Mouse (Mus musculus) lung, postnatal 0 days (tissue): ENCODE data around the gene Ergic1. TPM values are rescaled to one million over a fixed set of nuclear protein-coding genes. Genes with fewer than 3 reads are reported as not detected.
A peak's percentile ranks its signal among the peaks of the same experiment; 100 is the strongest.

ENCODE experiments used
- ATAC-seq: fragments of 200-750 bp; cut with Nextera tagmentation; 2 replicates; pipeline ENCODE4 v1.8.0; 2017; ENCODE audit warnings: moderate library complexity
- DNase-seq: peaks from one replicate; pipeline ENCODE4 v3.0.0-alpha.2; 2016; ENCODE audit warnings: low spot score
- H3K27ac ChIP-seq: fragments of 300-500 bp; sonication (generic); 2 replicates; pipeline ENCODE4 v1.5.1; 2014; ENCODE audit warnings: antibody characterized with exemption, mild to moderate bottlenecking, low read length, mixed read lengths
- H3K27me3 ChIP-seq: fragments of 300-500 bp; sonication (generic); replicated peaks from 2 replicates; pipeline ENCODE4 v1.6.1; 2014; ENCODE audit warnings: low read length, mixed read lengths; ENCODE audit not compliant: insufficient read depth
- H3K36me3 ChIP-seq: fragments of 300-500 bp; sonication (generic); 2 replicates; pipeline ENCODE4 v1.6.1; 2014; ENCODE audit warnings: low read length, mixed read lengths; ENCODE audit not compliant: insufficient read depth
- H3K4me1 ChIP-seq: fragments of 300-500 bp; sonication (generic); 2 replicates; pipeline ENCODE4 v1.6.1; 2014; ENCODE audit warnings: antibody characterized with exemption, low read depth, low read length, mixed read lengths; ENCODE audit not compliant: insufficient read depth
- H3K4me2 ChIP-seq: fragments of 300-500 bp; sonication (generic); replicated peaks from 2 replicates; pipeline ENCODE4 v1.6.1; 2014; ENCODE audit warnings: low read depth, mild to moderate bottlenecking, low read length, moderate library complexity, mixed read lengths
- H3K4me3 ChIP-seq: fragments of 300-500 bp; sonication (generic); 2 replicates; pipeline ENCODE4 v1.5.1; 2014; ENCODE audit warnings: low read depth, low read length
- H3K9ac ChIP-seq: fragments of 300-500 bp; sonication (generic); replicated peaks from 2 replicates; pipeline ENCODE4 v1.6.1; 2014; ENCODE audit warnings: low read depth, mild to moderate bottlenecking
- H3K9me3 ChIP-seq: fragments of 300-500 bp; sonication (generic); 2 replicates; pipeline ENCODE4 v1.6.1; 2016; ENCODE audit warnings: low read length, mixed read lengths
- CTCF ChIP-seq: IDR thresholded peaks from 2 replicates; pipeline ENCODE4 v1.5.1; 2016; ENCODE audit warnings: antibody characterized with exemption, mild to moderate bottlenecking
- EP300 ChIP-seq: IDR thresholded peaks from 2 replicates; pipeline ENCODE4 v1.6.1; 2016; ENCODE audit warnings: antibody characterized with exemption, mild to moderate bottlenecking, control low read depth
- WGBS: fragments of 180-500 bp; shearing (Covaris S2); extraction: QIAGEN DNeasy Blood & Tissue Kit; methylation state at CpG from one replicate; pipeline ENCODE4 v1.1.7; 2014; 5-methylcytosine and 5-hydroxymethylcytosine counted together
- polyA plus RNA-seq: library from polyadenylated mRNA; unstranded; fragments of >200 nt; fragmentation: Nextera tagmentation; extraction: Ambion mirVana; gene quantifications from 2 replicates; pipeline ENCODE4 v1.2.1, GENCODE M21; 2015

The Ergic1 gene
- polyA plus RNA-seq, 1 experiment from 2014 or later: 50.6 TPM

DNA sequence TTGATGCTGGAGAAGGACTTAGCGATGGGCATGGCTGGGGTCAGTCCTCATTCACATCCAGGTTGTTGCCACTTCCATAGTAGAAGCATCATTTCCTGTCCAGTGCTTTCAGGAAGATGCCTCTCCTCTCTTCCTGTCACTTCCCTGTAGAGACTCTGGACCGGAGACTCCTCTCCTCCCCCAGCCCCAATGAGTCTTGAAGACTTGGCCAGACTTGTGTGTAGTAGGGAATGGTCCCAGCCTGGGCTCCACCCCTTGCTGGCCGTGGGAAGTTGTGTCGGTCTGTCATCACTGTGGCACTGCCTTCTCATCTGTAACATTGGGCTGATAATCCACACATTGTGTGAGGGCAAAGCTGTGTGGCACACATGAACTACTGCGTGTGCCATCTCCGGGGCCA lies 22.3 kb downstream of the Ergic1 start:
- H3K27me3 ChIP-seq: no peaks in the 10 kb centered on the region
- 61% methylated on average over 6 of the region's 6 CpGs for WGBS
- no peak overlapping the region for H3K4me2 ChIP-seq
- H3K27ac ChIP-seq: peak overlapping the region; percentile 96
- ATAC-seq: 0 out of 2 replicates have a peak, but pooled peaks have one; percentile 7
- peaks cover 30% of the 10 kb centered on the region for H3K4me1 ChIP-seq
- H3K9ac ChIP-seq: no peak overlapping the region
- H3K9me3 ChIP-seq: no peaks in the 10 kb centered on the region
- TF ChIP-seq EP300: no peak
- TF ChIP-seq CTCF: no peak
- peak; percentile 62 for DNase-seq
- no peak overlapping the region for H3K4me3 ChIP-seq
- no peaks in the 10 kb centered on the region for H3K36me3 ChIP-seq

DNA sequence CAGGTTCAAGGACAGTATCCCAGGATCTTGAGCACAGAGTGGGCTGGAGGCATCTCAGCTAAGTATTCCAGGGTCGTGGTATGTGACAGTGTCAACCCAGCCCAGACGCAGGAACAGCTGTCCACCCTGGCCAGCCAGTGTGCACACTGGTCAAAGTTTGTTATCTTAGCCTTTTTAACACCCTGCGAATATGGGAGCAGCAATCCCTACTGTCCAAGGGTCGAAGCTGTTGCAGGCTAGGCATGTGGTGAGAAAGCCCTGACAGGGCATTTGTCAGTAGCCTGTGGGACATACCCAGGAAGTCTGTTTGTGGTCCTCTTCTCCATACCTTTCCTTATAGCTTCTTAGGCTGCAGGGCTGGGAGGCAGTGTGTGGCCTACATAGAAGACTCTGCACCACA lies 22.8 kb downstream of the Ergic1 start:
- H3K4me1 ChIP-seq: peaks cover 30% of the 10 kb centered on the region
- no peak overlapping the region for H3K9ac ChIP-seq
- H3K4me2 ChIP-seq: peak overlapping the region; percentile 25; the same call in 1 of the 2 replicates
- H3K36me3 ChIP-seq: no peaks in the 10 kb centered on the region
- H3K4me3 ChIP-seq: no peak overlapping the region
- no peaks in the 10 kb centered on the region for H3K9me3 ChIP-seq
- H3K27me3 ChIP-seq: no peaks in the 10 kb centered on the region
- H3K27ac ChIP-seq: peak overlapping the region; percentile 96
- no peak; the same call in 1 of the 2 replicates for ATAC-seq
- no peak for TF ChIP-seq CTCF
- no peak for TF ChIP-seq EP300
- WGBS: 22% methylated on average over 4 of the region's 4 CpGs
- DNase-seq: no peak

DNA sequence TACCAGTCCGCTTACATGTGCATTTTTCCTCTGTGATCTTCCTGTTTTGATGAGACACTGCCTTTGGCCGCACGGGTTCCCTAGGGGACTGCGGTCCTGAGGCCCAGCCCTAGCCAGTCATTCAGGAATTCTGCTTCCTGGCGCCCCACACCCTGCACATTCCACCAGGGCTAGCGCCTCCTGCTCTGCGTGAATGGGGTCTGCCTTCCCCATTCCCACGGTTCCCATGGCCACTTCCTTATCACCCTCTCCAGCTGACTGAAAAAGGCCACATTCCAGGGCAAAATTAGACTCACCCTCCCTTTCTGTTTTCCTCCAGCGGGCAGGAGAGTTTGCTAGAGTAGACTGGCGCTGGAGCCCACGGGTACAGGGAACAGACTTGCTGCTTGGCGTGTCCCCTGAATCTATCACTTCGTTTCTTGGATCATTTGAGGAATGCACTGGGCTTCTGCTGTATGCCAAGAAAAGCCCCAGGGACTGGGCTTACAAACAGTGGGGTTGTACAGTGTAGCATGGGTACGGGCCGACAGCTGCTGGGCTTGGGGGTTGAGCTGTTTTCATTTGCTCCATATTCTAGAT lies 23.4 kb downstream of the Ergic1 start:
- TF ChIP-seq EP300: peak; percentile 94
- TF ChIP-seq CTCF: peak; percentile 48
- Histone ChIP-seq H3K27me3 (no peaks in the 10 kb centered on the region), H3K9me3 (no peaks in the 10 kb centered on the region), H3K4me1 (peaks cover 30% of the 10 kb centered on the region), H3K4me2 (peak overlapping the region; percentile 25), H3K4me3 (no peak overlapping the region), H3K9ac (peak overlapping the region; percentile 12; the same call in 1 of the 2 replicates), H3K36me3 (no peaks in the 10 kb centered on the region), H3K27ac (peak overlapping the region; percentile 96)
- ATAC-seq: peak; percentile 95
- WGBS: 7% methylated on average over 15 of the region's 15 CpGs
- peak; percentile 95 for DNase-seq

DNA sequence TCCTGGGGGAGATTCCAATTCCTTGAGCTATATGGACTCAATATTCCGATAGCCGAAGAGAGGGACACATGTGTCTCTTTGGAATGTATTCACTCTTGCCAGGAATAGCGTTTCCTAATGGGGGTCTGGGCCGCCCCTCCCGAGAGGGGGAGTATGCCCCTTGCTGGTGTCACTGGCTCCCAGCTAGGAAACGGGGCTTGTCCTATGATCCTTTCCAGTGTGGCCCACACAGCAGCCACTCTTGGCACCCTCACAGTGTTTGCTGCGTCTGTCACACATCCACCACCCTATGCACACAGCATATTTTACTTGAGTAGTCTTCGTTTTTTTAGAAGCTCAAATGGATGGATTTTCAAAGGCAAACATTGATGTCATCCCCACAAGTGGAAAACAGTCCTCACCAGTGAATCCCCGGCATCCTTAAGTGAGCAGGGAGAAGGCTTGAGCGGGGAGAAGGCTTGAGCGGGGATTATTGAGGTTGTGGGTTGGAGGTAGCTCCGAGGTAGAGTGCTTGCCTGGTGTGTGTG lies 26.7 kb downstream of the Ergic1 start:
- ATAC-seq: no peak
- Histone ChIP-seq H3K27me3 (no peaks in the 10 kb centered on the region), H3K9me3 (no peaks in the 10 kb centered on the region), H3K9ac (no peak overlapping the region), H3K4me3 (no peak overlapping the region), H3K4me1 (peaks cover 36% of the 10 kb centered on the region), H3K27ac (no peak overlapping the region), H3K4me2 (no peak overlapping the region), H3K36me3 (no peaks in the 10 kb centered on the region)
- TF ChIP-seq EP300 (no peak), CTCF (no peak)
- no peak for DNase-seq
- 73% methylated on average over 12 of the region's 12 CpGs for WGBS

DNA sequence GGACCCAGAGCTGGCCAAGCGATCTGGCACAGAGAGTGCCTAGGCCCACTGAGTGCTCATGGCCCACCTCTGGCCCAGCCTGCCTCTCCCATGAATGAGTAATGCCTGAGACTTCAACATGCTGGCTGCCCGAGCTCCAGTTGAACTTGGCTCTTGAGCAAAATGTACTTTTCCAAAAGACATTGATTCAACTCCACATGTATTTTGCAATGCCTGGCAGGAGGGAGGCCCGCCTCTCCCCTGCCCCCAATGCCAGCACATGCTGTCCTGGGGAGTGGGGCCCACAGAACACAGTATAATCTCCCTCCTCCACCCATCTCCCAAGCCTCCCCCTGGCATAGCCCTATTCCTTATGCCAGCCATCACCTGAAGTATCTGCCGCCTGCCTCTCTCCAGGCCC lies 31.2 kb downstream of the Ergic1 start:
- peak; percentile 92 for DNase-seq
- no peak overlapping the region for H3K4me3 ChIP-seq
- ATAC-seq: peak; percentile 69
- no peaks in the 10 kb centered on the region for H3K36me3 ChIP-seq
- WGBS: 58% methylated on average over 4 of the region's 4 CpGs
- TF ChIP-seq CTCF (no peak), EP300 (peak; percentile 96)
- H3K4me2 ChIP-seq: no peak overlapping the region
- H3K9me3 ChIP-seq: no peaks in the 10 kb centered on the region
- H3K27me3 ChIP-seq: no peaks in the 10 kb centered on the region
- peaks cover 39% of the 10 kb centered on the region for H3K4me1 ChIP-seq
- no peak overlapping the region for H3K9ac ChIP-seq
- peak overlapping the region; percentile 78 for H3K27ac ChIP-seq

GRCm38 (mm10) chr17:26593199-26593598 lies 31.9 kb downstream of the Ergic1 start:
- Histone ChIP-seq H3K9me3 (no peaks in the 10 kb centered on the region), H3K27ac (peak overlapping the region; percentile 78), H3K9ac (no peak overlapping the region), H3K4me2 (no peak overlapping the region), H3K27me3 (no peaks in the 10 kb centered on the region), H3K4me1 (peaks cover 39% of the 10 kb centered on the region), H3K36me3 (no peaks in the 10 kb centered on the region), H3K4me3 (no peak overlapping the region)
- TF ChIP-seq CTCF (no peak), EP300 (no peak)
- ATAC-seq (no peak), DNase-seq (no peak)
- 84% methylated on average over 5 of the region's 5 CpGs for WGBS
